In the genomic region with DNA sequence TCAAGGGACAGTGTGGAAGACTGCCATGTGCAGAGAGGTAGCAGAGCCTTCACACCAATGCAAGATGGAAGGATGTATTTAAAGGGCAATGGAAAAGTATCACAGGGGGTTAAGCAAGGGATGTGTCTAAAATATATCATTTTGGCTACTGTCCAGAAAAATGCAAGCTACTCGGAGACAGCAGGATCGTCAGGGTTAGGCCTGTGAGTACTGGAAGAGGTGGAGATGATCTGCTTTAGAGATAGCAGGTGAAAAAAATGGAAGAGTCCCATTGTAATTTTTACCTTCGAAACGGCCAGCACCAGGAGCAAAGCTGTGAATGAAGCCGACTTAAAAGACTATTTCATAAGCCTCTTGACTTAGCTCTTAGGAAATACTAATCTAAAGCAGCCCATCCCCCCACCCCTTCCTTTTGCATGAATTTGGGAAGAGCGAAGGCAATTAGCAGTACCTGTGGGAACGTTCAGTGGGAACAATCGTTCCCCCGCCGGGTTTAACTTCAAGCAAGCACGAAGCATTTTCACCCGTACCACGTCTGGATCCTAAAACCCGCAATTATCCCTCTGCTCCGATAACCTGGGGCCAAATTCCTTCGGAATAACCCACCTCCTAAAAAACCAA, we compare ENCODE assay signal across 7 mouse cellular contexts. TPM values are rescaled to one million over a fixed set of nuclear protein-coding genes. Genes with fewer than 3 reads are reported as not detected.
DNase-seq lines count a peak whose midpoint lies in the region; ATAC-seq lines count a peak whose summit lies in the region.

No protein-coding gene starts in this region.

- DNase-seq in embryo, embryonic 10.5 days (ENCODE audit: low spot score): peak; percentile 51
- DNase-seq in gastrocnemius, postnatal 14 days: no peak
- DNase-seq in adrenal gland, postnatal 14 days: no peak

- H3K9me3 ChIP-seq in megakaryocyte, embryonic 14.5 days: no peaks in the 10 kb centered on the region
- no peaks in the 10 kb centered on the region for H3K9me3 ChIP-seq in hindbrain, embryonic 16.5 days (ENCODE audit: control insufficient read depth, low read length)
- no peaks in the 10 kb centered on the region for H3K9me3 ChIP-seq in midbrain, embryonic 16.5 days (replicated peaks; ENCODE audit: control insufficient read depth, low read length, poor library complexity, severe bottlenecking)

- peak overlapping the region; percentile 99 for H3K27ac ChIP-seq in hindbrain, embryonic 16.5 days (ENCODE audit: low read depth, low read length)
- H3K27ac ChIP-seq in midbrain, embryonic 16.5 days (ENCODE audit: low read length): peak overlapping the region; percentile 99

- peaks cover 21% of the 10 kb centered on the region for H3K36me3 ChIP-seq in megakaryocyte, embryonic 14.5 days (replicated peaks; ENCODE audit: low read length)
- no peaks in the 10 kb centered on the region for H3K36me3 ChIP-seq in hindbrain, embryonic 16.5 days (ENCODE audit: control insufficient read depth, insufficient read depth, low read length)
- H3K36me3 ChIP-seq in midbrain, embryonic 16.5 days (ENCODE audit: control insufficient read depth, insufficient read depth, low read length): no peaks in the 10 kb centered on the region

- H3K4me1 ChIP-seq in megakaryocyte, embryonic 14.5 days: peaks cover 22% of the 10 kb centered on the region
- peaks cover 22% of the 10 kb centered on the region for H3K4me1 ChIP-seq in hindbrain, embryonic 16.5 days (ENCODE audit: control insufficient read depth, insufficient read depth, low read depth, low read length)
- H3K4me1 ChIP-seq in midbrain, embryonic 16.5 days (ENCODE audit: control insufficient read depth, insufficient read depth, low read length): peaks cover 30% of the 10 kb centered on the region

- H3K4me3 ChIP-seq in megakaryocyte, embryonic 14.5 days (replicated peaks): peak overlapping the region; percentile 99
- peak overlapping the region; percentile 95 for H3K4me3 ChIP-seq in hindbrain, embryonic 16.5 days (ENCODE audit: low read length)
- peak overlapping the region; percentile 97 for H3K4me3 ChIP-seq in midbrain, embryonic 16.5 days (ENCODE audit: low read depth, low read length)

- WGBS in hindbrain, embryonic 16.5 days: 1% methylated on average over 16 of the region's 16 CpGs
- under 1% methylated on average over 16 of the region's 16 CpGs for WGBS in midbrain, embryonic 16.5 days

- intact Hi-C loops in gastrocnemius, postnatal 14 days (cut with DNase I; ENCODE audit: low total_unique reads): no loop called here

- peak overlapping the region; percentile 56 for H3K4me2 ChIP-seq in hindbrain, embryonic 16.5 days (ENCODE audit: low read length)
- H3K4me2 ChIP-seq in midbrain, embryonic 16.5 days (ENCODE audit: low read length): peak overlapping the region; percentile 62

- no peaks in the 10 kb centered on the region for H3K27me3 ChIP-seq in megakaryocyte, embryonic 14.5 days (replicated peaks)
- H3K27me3 ChIP-seq in hindbrain, embryonic 16.5 days (replicated peaks; ENCODE audit: control insufficient read depth, insufficient read depth, low read length): no peaks in the 10 kb centered on the region
- no peaks in the 10 kb centered on the region for H3K27me3 ChIP-seq in midbrain, embryonic 16.5 days (ENCODE audit: control insufficient read depth, insufficient read depth, low read depth, low read length)

- no peak for ATAC-seq in megakaryocyte, adult 5-6 weeks (ENCODE audit: poor library complexity, severe bottlenecking)
- no peak for ATAC-seq in hindbrain, embryonic 16.5 days
- ATAC-seq in midbrain, embryonic 16.5 days: no peak

- peak overlapping the region; percentile 98 for H3K9ac ChIP-seq in hindbrain, embryonic 16.5 days (ENCODE audit: low read depth, low read length)
- H3K9ac ChIP-seq in midbrain, embryonic 16.5 days (ENCODE audit: low read depth, low read length): peak overlapping the region; percentile 63

RNA-seq across cellular contexts. Expression of gene Scaf8, which starts 0.9 kb away (rescaled TPM):
- polyA plus RNA-seq in megakaryocyte, embryonic 14.5 days (2012; ENCODE audit: insufficient read depth, low replicate concordance): 3.9 and 4.5 TPM in 2 replicates
- 34.1 and 43.8 TPM in 2 replicates for total RNA-seq in megakaryocyte, adult 5-6 weeks (2015)
- 29.1 and 35.5 TPM in 2 replicates for total RNA-seq in megakaryocyte, adult 5-6 weeks (2017)
- polyA plus RNA-seq in hindbrain, embryonic 16.5 days (2015; fragmentation: Nextera tagmentation; extraction: Ambion mirVana): 11.9 and 15.2 TPM in 2 replicates
- polyA plus RNA-seq in midbrain, embryonic 16.5 days (2015; fragmentation: Nextera tagmentation; extraction: Ambion mirVana): 14.5 and 16.7 TPM in 2 replicates
- total RNA-seq in gastrocnemius, postnatal 14 days (2021): 10 to 100 TPM; 22.5 to 25.8 TPM
- total RNA-seq in adrenal gland, postnatal 14 days (2021): 40.4 and 44.0 TPM in 2 replicates
